Mouse (Mus musculus) kidney, postnatal 10 days (tissue): Measurements from ENCODE around the gene 4932411N23Rik.
"Not testable (repeated sequence)": the region's sequence is repeated elsewhere in the genome, so short reads cannot be mapped to it uniquely, and the experiment has no call there.

Experiments
- DNase-seq: peaks from one replicate; pipeline ENCODE4 v3.0.0; 2021; ENCODE audit warnings: mixed read lengths

4932411N23Rik gene

GRCm38 (mm10) chrX:126815768-126816167, at the start of gene 4932411N23Rik:
4932411N23Rik (minus strand) TSS chrX:126815868.
- no peak for DNase-seq

- no peak for DNase-seq
Observed at GRCm38 (mm10) chrX:126779895-126780294, 35.8 kb downstream of the 4932411N23Rik start.

GRCm38 (mm10) chrX:126777643-126778042, 38.0 kb downstream of the 4932411N23Rik start:
- DNase-seq = not testable (repeated sequence)

GRCm38 (mm10) chrX:126774846-126775245, 40.8 kb downstream of the 4932411N23Rik start:
- not testable (repeated sequence) for DNase-seq

GRCm38 (mm10) chrX:126773511-126773910, 42.2 kb downstream of the 4932411N23Rik start:
- DNase-seq = not testable (repeated sequence)
